Mouse (Mus musculus) thymus, adult 2 months (tissue): ENCODE results near the gene Pank4. TPM values are rescaled to one million over a fixed set of nuclear protein-coding genes. Genes with fewer than 3 reads are reported as not detected.

ENCODE experiments used
- DNase-seq: peaks from one replicate; pipeline ENCODE4 v3.0.0; 2021
- H3K27ac ChIP-seq: fragments of 200-500 bp; 2 replicates; pipeline ENCODE4 v1.5.1; 2012; ENCODE audit warnings: low read length, control low read depth; ENCODE audit not compliant: control insufficient read depth, insufficient read depth
- H3K27me3 ChIP-seq: fragments of 200-500 bp; 2 replicates; pipeline ENCODE4 v1.6.1; 2012; ENCODE audit warnings: mild to moderate bottlenecking, low read length, moderate library complexity, mixed read lengths; ENCODE audit not compliant: control insufficient read depth, insufficient read depth
- H3K36me3 ChIP-seq: fragments of 200-500 bp; 2 replicates; pipeline ENCODE4 v1.6.1; 2012; ENCODE audit warnings: mild to moderate bottlenecking, low read length, moderate library complexity; ENCODE audit not compliant: control insufficient read depth, insufficient read depth
- H3K4me1 ChIP-seq: fragments of 200-500 bp; replicated peaks from 2 replicates; pipeline ENCODE4 v1.6.1; 2012; ENCODE audit warnings: low read length; ENCODE audit not compliant: control insufficient read depth, insufficient read depth
- H3K4me3 ChIP-seq: fragments of 200-500 bp; 2 replicates; pipeline ENCODE4 v1.5.1; 2012; ENCODE audit warnings: mild to moderate bottlenecking, low read length, control low read depth, moderate library complexity; ENCODE audit not compliant: control insufficient read depth, insufficient read depth
- CTCF ChIP-seq: fragments of 200-500 bp; IDR thresholded peaks from 2 replicates; pipeline ENCODE4 v1.5.1; 2012; ENCODE audit warnings: mild to moderate bottlenecking, control low read depth, low read length, moderate library complexity, borderline replicate concordance; ENCODE audit not compliant: control insufficient read depth, poor library complexity, insufficient read depth; ENCODE audit errors: extremely low read depth
- POLR2A ChIP-seq: fragments of 200-500 bp; IDR thresholded peaks from 2 replicates; pipeline ENCODE4 v1.6.1; 2012; ENCODE audit warnings: mild to moderate bottlenecking, low read length, control low read depth, moderate library complexity; ENCODE audit not compliant: control insufficient read depth, poor library complexity, insufficient read depth; ENCODE audit errors: extremely low read depth
- WGBS: fragments of 180-500 bp; shearing (Covaris S2); methylation state at CpG from one replicate; pipeline ENCODE4 v1.1.7; 2018; 5-methylcytosine and 5-hydroxymethylcytosine counted together
- polyA plus RNA-seq: library from polyadenylated mRNA; depleted of rRNA; stranded (reverse); fragments of >200 nt; gene quantifications from 2 replicates; pipeline ENCODE4 v1.2.3, GENCODE M21; 2012

Gene Pank4
- polyA plus RNA-seq, 1 experiment = 155 TPM

DNA sequence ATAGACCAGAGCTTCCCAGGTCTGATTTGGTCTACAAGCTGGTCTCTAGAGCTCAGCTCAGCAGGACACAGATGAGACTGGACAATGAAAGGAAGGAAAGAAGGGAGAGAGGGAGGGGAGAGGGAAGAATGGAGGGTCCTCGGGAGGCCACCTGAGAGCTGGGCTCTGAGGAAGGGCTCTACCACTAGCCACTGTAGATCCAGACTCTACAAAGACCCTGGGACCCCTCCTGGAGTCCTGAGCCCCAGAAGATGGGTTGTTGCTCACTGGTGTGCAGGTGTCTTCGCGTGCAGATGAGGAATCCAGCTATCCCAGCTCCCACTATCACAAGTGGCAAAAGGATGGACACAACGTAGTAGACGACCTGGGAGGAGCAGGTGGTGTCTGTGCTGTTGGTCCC, 41.0 kb upstream of the Pank4 start:
- Histone ChIP-seq H3K4me3 (no peak overlapping the region), H3K27me3 (no peaks in the 10 kb centered on the region), H3K4me1 (peaks cover 17% of the 10 kb centered on the region), H3K27ac (no peak overlapping the region), H3K36me3 (peaks cover 25% of the 10 kb centered on the region)
- WGBS = 91% methylated on average over 5 of the region's 5 CpGs
- DNase-seq = no peak
- TF ChIP-seq CTCF (no peak), POLR2A (no peak)

DNA sequence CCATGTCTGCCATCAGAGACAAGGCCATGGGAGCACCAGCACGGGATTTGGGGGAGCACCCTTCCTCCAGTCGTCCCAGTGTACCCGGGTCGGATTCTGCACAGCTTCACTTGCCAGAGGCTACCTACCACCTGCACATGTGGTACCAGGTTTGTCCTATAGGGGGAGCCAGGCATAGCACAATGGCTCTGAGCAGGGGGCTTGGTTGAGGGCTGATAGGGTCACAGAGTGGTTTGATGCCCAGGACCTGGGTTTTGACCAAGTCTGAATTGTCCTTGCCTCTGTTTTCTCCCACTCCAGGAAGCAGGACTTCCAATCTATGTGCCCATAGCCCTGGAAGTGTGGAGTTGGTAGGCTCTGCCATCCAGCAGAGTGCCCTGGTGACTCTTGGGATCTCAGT, 38.5 kb upstream of the Pank4 start:
- Histone ChIP-seq H3K27me3 (no peaks in the 10 kb centered on the region), H3K4me3 (no peak overlapping the region), H3K36me3 (peaks cover 19% of the 10 kb centered on the region; the same call in 1 of the 2 replicates), H3K4me1 (peaks cover 31% of the 10 kb centered on the region), H3K27ac (no peak overlapping the region)
- 81% methylated on average over 4 of the region's 4 CpGs for WGBS
- peak; percentile 75 for DNase-seq
- TF ChIP-seq POLR2A (no peak), CTCF (peak; percentile 88; the same call in 1 of the 2 replicates)

DNA sequence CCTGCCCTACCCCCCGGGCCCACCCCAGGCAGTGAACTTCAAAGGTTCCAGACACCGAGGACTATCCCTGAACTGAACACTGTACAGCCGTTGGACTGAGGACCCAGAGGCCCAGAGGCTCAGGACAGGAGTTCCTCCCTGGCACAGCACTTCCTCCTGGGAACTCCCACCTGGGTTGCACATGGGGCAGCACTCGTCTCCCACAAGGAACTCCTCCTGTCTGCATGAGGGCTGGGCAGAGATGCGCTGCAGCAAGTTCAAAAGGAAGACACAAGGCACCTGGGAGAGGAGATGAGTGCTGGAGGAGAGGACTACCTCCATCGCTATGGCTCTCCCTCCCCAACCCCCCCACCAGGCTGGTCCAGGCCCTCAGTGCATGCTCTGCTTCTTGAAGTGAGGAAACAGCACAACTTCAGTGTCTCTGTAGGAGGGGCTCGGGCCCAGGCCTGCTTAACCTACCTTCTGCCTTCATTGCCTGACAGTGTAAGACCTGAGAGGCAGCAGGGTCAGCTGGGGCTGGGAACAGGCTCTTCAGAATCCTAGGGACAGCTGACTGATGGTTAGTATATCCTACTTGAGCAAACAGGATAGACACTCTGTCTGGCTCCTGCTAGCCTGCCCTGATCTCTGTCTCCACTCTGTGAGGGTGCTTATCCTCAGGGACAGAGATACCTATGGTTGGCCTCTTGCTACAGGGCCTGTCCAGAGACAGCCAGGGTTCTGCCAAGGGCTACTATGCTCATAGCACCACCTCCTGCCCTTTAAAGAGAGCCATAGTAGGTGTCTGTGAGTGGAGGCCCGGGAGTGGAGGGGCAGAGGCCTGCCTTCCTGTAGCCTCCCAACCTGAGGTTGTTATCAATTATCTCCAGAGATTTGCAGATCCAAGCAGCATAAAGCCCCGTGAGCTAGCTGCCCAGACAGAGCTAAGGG, 36.7 kb upstream of the Pank4 start:
- DNase-seq = peak; percentile 49
- peaks cover 16% of the 10 kb centered on the region; the same call in 1 of the 2 replicates for H3K36me3 ChIP-seq
- 12% methylated on average over 9 of the region's 9 CpGs for WGBS
- H3K27me3 ChIP-seq = no peaks in the 10 kb centered on the region
- peak overlapping the region; percentile 93 for H3K27ac ChIP-seq
- peaks cover 31% of the 10 kb centered on the region for H3K4me1 ChIP-seq
- no peak for TF ChIP-seq POLR2A
- 0 out of 2 replicates have a peak, but pooled peaks have one; percentile 18 for TF ChIP-seq CTCF
- peak overlapping the region; percentile 55 for H3K4me3 ChIP-seq

DNA sequence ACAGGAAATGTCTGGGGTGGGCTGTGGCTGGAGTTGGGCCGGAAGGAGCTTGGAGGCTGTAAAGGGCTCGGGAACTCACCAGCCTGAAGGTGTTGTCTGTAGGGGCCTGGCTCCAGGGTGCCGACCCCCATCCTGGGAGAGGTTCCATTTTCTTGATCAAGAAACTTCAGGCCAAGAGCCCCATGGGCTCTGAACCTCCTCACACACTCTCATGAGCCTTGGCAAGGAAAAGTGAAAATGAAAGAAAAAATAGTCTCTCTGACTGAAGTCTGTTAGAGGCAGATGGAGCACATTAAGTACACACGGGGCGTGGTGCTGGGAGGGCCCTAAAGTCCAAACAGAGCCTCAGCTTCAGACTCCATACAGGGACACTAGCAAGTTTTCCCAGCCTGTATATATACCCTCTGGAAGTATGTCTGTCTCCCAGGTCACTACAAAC, 36.0 kb upstream of the Pank4 start:
- peak overlapping the region; percentile 93 for H3K27ac ChIP-seq

DNA sequence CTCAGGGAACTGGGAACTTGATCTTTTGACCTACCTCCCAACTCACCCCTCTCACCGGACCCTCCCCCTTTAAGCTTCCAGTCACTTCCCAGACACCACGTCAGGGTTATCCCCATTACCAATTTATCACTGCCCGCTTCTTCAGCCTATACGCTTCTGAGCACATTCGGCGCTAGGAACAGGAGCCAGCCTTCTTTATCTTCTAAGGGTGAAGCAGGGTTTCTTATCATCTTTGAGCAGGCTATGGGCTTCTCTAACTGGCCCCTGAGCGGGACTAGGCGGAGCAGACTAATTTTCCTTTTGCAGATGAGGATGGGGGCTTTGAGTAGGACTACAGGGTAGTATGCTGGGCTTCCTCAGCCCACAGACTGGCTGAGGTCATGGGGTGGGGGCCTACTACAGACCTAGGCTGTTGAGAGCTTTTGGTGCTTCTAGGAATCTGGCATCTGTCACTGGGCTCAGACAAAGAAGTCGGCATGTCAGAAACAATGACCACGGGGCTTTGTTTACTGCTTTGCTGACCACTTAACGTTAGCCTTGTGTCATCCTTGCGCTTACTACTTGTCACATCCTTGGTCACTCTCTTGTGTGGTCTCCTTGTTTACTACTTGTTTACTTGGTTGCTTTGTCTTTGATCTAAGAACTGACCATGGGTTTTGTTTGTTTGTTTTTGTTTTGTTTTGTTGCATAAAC, 35.4 kb upstream of the Pank4 start, which contains the start of gene Tnfrsf14:
Gene Tnfrsf14 (minus strand): TSS at position 169 of the 693 bp plus-strand sequence.
- Histone ChIP-seq H3K36me3 (peaks cover 8% of the 10 kb centered on the region; the same call in 1 of the 2 replicates), H3K4me3 (peak within 1 kb of the TSS; percentile 55), H3K4me1 (peaks cover 31% of the 10 kb centered on the region), H3K27me3 (no peaks in the 10 kb centered on the region), H3K27ac (peak within 1 kb of the TSS; percentile 93)
- DNase-seq = no peak
- 52% methylated on average over 12 of the region's 12 CpGs for WGBS
- TF ChIP-seq CTCF (no peak), POLR2A (no peak)

More for the DNA sequence above, 36.0 kb upstream of the Pank4 start:
- 1% methylated on average over 5 of the region's 5 CpGs for WGBS
- Histone ChIP-seq H3K36me3 (peaks cover 14% of the 10 kb centered on the region; the same call in 1 of the 2 replicates), H3K4me3 (peak overlapping the region; percentile 55), H3K27me3 (no peaks in the 10 kb centered on the region), H3K4me1 (peaks cover 31% of the 10 kb centered on the region)
- peak; percentile 58 for DNase-seq
- no peak for TF ChIP-seq POLR2A
- no peak for TF ChIP-seq CTCF

DNA sequence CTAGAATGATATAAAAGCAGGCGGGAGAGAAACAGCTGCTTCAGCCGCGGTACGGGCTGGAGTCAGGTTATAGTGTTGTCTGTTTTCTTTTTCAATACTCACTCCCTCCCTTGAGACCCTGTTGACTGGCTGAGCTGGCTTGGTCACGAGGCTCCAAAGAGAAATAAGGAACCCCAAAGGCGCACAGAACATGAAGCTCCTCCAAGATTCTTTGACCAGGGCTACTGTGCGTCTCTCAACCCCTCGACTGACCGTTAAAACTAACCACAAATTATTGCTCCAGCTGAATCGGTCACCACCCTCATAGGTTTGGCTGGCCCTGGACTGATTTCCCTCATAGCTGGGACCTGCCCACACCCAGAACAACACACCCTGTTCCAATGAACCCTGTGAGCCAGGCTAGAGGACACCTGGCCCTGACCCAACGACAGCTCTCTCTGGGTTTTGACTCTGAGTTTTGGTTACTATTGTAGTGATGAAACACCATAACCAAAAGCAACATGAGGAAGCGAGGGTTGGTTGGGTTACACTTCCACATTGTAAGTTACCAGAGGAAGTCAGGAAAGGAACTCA, 34.7 kb upstream of the Pank4 start:
- whole genome bisulfite sequencing = 59% methylated on average over 12 of the region's 12 CpGs
- H3K27me3 ChIP-seq = no peaks in the 10 kb centered on the region
- TF ChIP-seq CTCF (no peak), POLR2A (no peak)
- DNase-seq = no peak
- H3K27ac ChIP-seq = peak overlapping the region; percentile 12; the same call in 1 of the 2 replicates
- H3K4me1 ChIP-seq = peaks cover 32% of the 10 kb centered on the region
- H3K36me3 ChIP-seq = peaks cover 2% of the 10 kb centered on the region; the same call in 1 of the 2 replicates
- no peak overlapping the region for H3K4me3 ChIP-seq
